Mouse (Mus musculus): ENCODE results near the gene Pid1.

Gene Pid1

DNA sequence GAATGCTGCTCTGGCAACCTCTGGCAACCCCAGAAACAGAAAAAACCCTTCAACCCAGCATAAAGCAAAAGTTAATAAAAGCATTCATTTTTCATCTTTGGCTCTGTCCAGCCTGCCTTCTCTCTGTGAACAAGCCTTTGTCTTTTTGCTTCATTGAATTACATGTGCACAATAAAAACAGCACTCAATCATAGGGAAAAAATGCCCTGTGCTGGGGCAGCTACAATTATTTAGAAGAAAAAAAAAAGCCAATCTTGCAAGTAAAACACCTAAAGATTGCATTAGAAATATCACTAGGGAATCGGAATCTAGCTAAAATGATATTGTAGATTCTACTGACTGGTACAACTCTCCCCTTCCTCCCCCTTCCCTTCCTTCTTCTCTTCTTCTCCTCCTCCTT, 307.7 kb downstream of the Pid1 start:
- DNase-seq (ENCODE audit: low spot score), result no peak

DNA sequence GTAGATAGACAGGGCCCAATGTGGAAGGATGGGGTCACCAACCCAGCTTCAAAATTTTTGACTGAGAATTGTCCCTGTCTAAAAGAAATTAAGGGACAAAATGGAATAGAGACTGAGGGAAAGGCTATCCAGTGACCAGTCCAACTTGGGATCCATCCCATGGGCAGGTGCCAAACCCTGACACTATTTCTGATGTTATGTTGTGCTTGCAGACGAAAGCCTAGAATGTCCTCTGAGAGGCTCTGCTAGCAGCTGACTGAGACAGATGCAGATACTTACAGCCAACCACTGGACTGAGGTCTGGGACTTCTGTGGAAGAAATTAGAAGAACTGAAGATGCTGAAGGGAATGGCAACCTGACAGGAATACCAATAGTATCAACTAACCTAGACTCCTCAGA, 338.2 kb downstream of the Pid1 start:
- no peak for DNase-seq (ENCODE audit: low spot score)

DNA sequence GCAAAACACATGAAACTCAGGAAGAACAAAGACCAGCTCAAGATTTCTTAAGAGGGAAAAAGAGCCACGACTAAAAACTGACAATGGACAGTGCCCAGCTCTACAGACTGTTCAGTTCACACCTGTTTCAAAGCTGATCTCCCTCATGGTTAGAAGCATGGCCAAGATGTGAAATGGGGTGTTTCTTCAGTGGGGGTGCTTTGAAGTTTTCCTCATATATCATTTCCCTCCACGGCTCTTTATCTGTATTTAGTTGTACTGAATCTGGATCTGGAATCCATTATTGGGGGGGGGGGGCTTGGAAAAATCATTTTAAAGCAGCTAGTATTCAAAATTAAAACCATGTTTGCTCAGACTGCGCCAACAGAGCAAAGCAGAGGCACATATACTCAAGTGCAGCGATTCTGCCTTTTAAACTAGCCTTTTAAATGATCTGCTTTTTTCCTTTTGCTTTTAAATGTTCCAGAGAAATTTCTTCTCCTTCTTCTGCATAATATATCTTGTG, 351.1 kb downstream of the Pid1 start:
- DNase-seq (ENCODE audit: low spot score), result no peak

DNA sequence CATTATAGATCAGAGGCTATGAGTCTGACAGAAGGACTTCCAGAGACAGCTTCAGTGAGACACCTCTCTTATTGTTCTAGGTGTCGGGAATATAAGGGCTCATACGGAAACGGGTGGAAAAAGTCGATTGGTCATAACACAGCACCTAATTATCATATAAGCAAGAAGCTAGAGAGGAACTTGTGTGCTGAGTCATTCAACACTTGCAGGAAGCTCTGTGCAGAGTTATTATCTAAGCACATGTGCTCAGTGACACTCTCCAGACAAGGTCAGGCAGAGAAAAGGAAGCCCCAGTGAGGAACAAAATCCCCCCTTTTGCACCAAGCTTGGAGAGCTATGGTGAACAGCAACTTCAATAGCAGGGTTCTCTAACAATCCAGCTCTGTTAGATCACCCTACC, 361.4 kb downstream of the Pid1 start:
- no peak for DNase-seq (ENCODE audit: low spot score)

All from lung, postnatal 25 days (tissue).